Mouse (Mus musculus) intestine, embryonic 14.5 days (tissue): ENCODE results near the gene Pkdcc. TPM values are rescaled to one million over a fixed set of nuclear protein-coding genes. Genes with fewer than 3 reads are reported as not detected.
A peak's percentile ranks its signal among the peaks of the same experiment; 100 is the strongest.

Source experiments
- ATAC-seq: fragments of 200-750 bp; cut with Nextera tagmentation; replicated peaks from 2 replicates; pipeline ENCODE4 v1.8.0; 2017; ENCODE audit warnings: low read depth, moderate number of reproducible peaks, moderate TSS enrichment, moderate library complexity; ENCODE audit not compliant: low FRiP score, low TSS enrichment
- DNase-seq: peaks from one replicate; pipeline ENCODE4 v3.0.0-alpha.2; 2018; ENCODE audit warnings: low spot score
- H3K27ac ChIP-seq: fragments of 300-500 bp; sonication (generic); 2 replicates; pipeline ENCODE4 v1.5.1; 2014; ENCODE audit warnings: low read depth, mild to moderate bottlenecking, control low read depth
- H3K27me3 ChIP-seq: fragments of 300-500 bp; sonication (generic); replicated peaks from 2 replicates; pipeline ENCODE4 v1.6.1; 2014; ENCODE audit warnings: low read length, control low read depth; ENCODE audit not compliant: control insufficient read depth, insufficient read depth
- H3K36me3 ChIP-seq: fragments of 300-500 bp; sonication (generic); 2 replicates; pipeline ENCODE4 v1.6.1; 2014; ENCODE audit warnings: low read length, control low read depth; ENCODE audit not compliant: control insufficient read depth, insufficient read depth
- H3K4me1 ChIP-seq: fragments of 300-500 bp; sonication (generic); replicated peaks from 2 replicates; pipeline ENCODE4 v1.6.1; 2014; ENCODE audit warnings: low read length, control low read depth, mixed read lengths; ENCODE audit not compliant: control insufficient read depth, insufficient read depth
- H3K4me2 ChIP-seq: fragments of 300-500 bp; sonication (generic); 2 replicates; pipeline ENCODE4 v1.6.1; 2014; ENCODE audit warnings: low read length
- H3K4me3 ChIP-seq: fragments of 300-500 bp; sonication (generic); 2 replicates; pipeline ENCODE4 v1.5.1; 2014; ENCODE audit warnings: low read depth, low read length, control low read depth, mixed read lengths
- H3K9ac ChIP-seq: fragments of 300-500 bp; sonication (generic); 2 replicates; pipeline ENCODE4 v1.6.1; 2014; ENCODE audit warnings: mild to moderate bottlenecking, low read length
- H3K9me3 ChIP-seq: fragments of 300-500 bp; sonication (generic); 2 replicates; pipeline ENCODE4 v1.6.1; 2016; ENCODE audit warnings: low read length, control low read depth; ENCODE audit not compliant: control insufficient read depth
- WGBS: fragments of 180-500 bp; shearing (Covaris S2); extraction: QIAGEN DNeasy Blood & Tissue Kit; methylation state at CpG from one replicate; pipeline ENCODE4 v1.1.7; 2014; 5-methylcytosine and 5-hydroxymethylcytosine counted together
- polyA plus RNA-seq: library from polyadenylated mRNA; unstranded; fragments of >200 nt; fragmentation: Nextera tagmentation; extraction: Ambion mirVana; gene quantifications from 2 replicates; pipeline ENCODE4 v1.2.1, GENCODE M21; 2014

Pkdcc gene
- polyA plus RNA-seq, 1 experiment from 2014 or later = 44.2 TPM

GRCm38 (mm10) chr17:83215529-83216244 lies 595 bp downstream of the Pkdcc start:
- Histone ChIP-seq H3K4me2 (peak overlapping the region; percentile 89), H3K4me1 (peaks cover 54% of the 10 kb centered on the region), H3K9ac (peak overlapping the region; percentile 98), H3K27me3 (no peaks in the 10 kb centered on the region), H3K9me3 (no peaks in the 10 kb centered on the region), H3K36me3 (peaks cover 7% of the 10 kb centered on the region; the same call in 1 of the 2 replicates), H3K4me3 (peak overlapping the region; percentile 89), H3K27ac (peak overlapping the region; percentile 84)
- peak; percentile 19 for ATAC-seq
- DNase-seq = no peak
- WGBS = 1% methylated on average over 79 of the region's 80 CpGs

GRCm38 (mm10) chr17:83216251-83216919 lies 1.3 kb downstream of the Pkdcc start:
- DNase-seq (no peak), ATAC-seq (no peak)
- H3K9ac ChIP-seq = peak overlapping the region; percentile 98
- peak overlapping the region; percentile 84 for H3K27ac ChIP-seq
- peaks cover 14% of the 10 kb centered on the region for H3K36me3 ChIP-seq
- H3K27me3 ChIP-seq = no peaks in the 10 kb centered on the region
- H3K4me3 ChIP-seq = peak overlapping the region; percentile 89
- H3K9me3 ChIP-seq = no peaks in the 10 kb centered on the region
- peaks cover 61% of the 10 kb centered on the region for H3K4me1 ChIP-seq
- WGBS = 11% methylated on average over 7 of the region's 7 CpGs
- peak overlapping the region; percentile 89 for H3K4me2 ChIP-seq

- H3K4me2 ChIP-seq = peak overlapping the region; percentile 89
- DNase-seq = no peak
- H3K27ac ChIP-seq = 0 out of 2 replicates have a peak overlapping the region, but pooled peaks have one; percentile 43
- peak overlapping the region; percentile 89 for H3K4me3 ChIP-seq
- no peaks in the 10 kb centered on the region for H3K27me3 ChIP-seq
- WGBS = 24% methylated on average over 2 of the region's 2 CpGs
- no peak for ATAC-seq
- peak overlapping the region; percentile 98 for H3K9ac ChIP-seq
- peaks cover 61% of the 10 kb centered on the region for H3K4me1 ChIP-seq
- H3K36me3 ChIP-seq = peaks cover 32% of the 10 kb centered on the region
- no peaks in the 10 kb centered on the region for H3K9me3 ChIP-seq
Measured at GRCm38 (mm10) chr17:83218189-83218588, 3.1 kb downstream of the Pkdcc start.

GRCm38 (mm10) chr17:83218722-83219121 lies 3.6 kb downstream of the Pkdcc start:
- H3K4me2 ChIP-seq = peak overlapping the region; percentile 89
- peaks cover 36% of the 10 kb centered on the region for H3K36me3 ChIP-seq
- H3K9ac ChIP-seq = peak overlapping the region; percentile 98
- no peak for DNase-seq
- ATAC-seq = no peak
- H3K9me3 ChIP-seq = no peaks in the 10 kb centered on the region
- H3K27ac ChIP-seq = peak overlapping the region; percentile 19
- H3K4me3 ChIP-seq = peak overlapping the region; percentile 89
- H3K4me1 ChIP-seq = peaks cover 60% of the 10 kb centered on the region
- 58% methylated on average over 6 of the region's 6 CpGs for WGBS
- no peaks in the 10 kb centered on the region for H3K27me3 ChIP-seq

- no peak for DNase-seq
- Histone ChIP-seq H3K36me3 (peaks cover 45% of the 10 kb centered on the region), H3K27ac (peak overlapping the region; percentile 19), H3K4me1 (peaks cover 58% of the 10 kb centered on the region), H3K4me3 (peak overlapping the region; percentile 89), H3K9ac (peak overlapping the region; percentile 98), H3K27me3 (no peaks in the 10 kb centered on the region), H3K4me2 (peak overlapping the region; percentile 89), H3K9me3 (no peaks in the 10 kb centered on the region)
- no peak for ATAC-seq
- 38% methylated on average over 14 of the region's 14 CpGs for WGBS
Measured at GRCm38 (mm10) chr17:83219351-83220287, 4.5 kb downstream of the Pkdcc start.

GRCm38 (mm10) chr17:83220954-83221538 lies 6.0 kb downstream of the Pkdcc start:
- Histone ChIP-seq H3K27ac (peak overlapping the region; percentile 27; the same call in 1 of the 2 replicates), H3K4me2 (no peak overlapping the region), H3K4me1 (peaks cover 59% of the 10 kb centered on the region), H3K9me3 (no peaks in the 10 kb centered on the region), H3K9ac (no peak overlapping the region), H3K4me3 (no peak overlapping the region), H3K36me3 (peaks cover 59% of the 10 kb centered on the region), H3K27me3 (no peaks in the 10 kb centered on the region)
- WGBS = 78% methylated on average over 18 of the region's 18 CpGs
- DNase-seq = no peak
- ATAC-seq = no peak

- H3K27ac ChIP-seq = peak overlapping the region; percentile 71
- H3K4me1 ChIP-seq = peaks cover 59% of the 10 kb centered on the region
- 71% methylated on average over 13 of the region's 13 CpGs for WGBS
- ATAC-seq = peak; percentile 3; the same call in 1 of the 2 replicates
- H3K9me3 ChIP-seq = no peaks in the 10 kb centered on the region
- no peak overlapping the region for H3K4me3 ChIP-seq
- DNase-seq = no peak
- peaks cover 60% of the 10 kb centered on the region for H3K36me3 ChIP-seq
- no peak overlapping the region for H3K9ac ChIP-seq
- H3K27me3 ChIP-seq = no peaks in the 10 kb centered on the region
- no peak overlapping the region; the same call in 1 of the 2 replicates for H3K4me2 ChIP-seq
Measured at GRCm38 (mm10) chr17:83221611-83222500, 6.8 kb downstream of the Pkdcc start.
